8 mouse cellular contexts compared by ENCODE assay signal in genomic region chr2:84479036-84479435, GRCm38 (mm10). TPM values are rescaled to one million over a fixed set of nuclear protein-coding genes. Genes with fewer than 3 reads are reported as not detected.
A peak's percentile ranks its signal among the peaks of the same experiment; 100 is the strongest.
DNase-seq lines count a peak whose midpoint lies in the region; ATAC-seq and TF ChIP-seq lines count a peak whose summit lies in the region.

No protein-coding gene starts in this region.

- H3K4me1 ChIP-seq in midbrain, postnatal 0 days (ENCODE audit: insufficient read depth, low read length) = no peaks in the 10 kb centered on the region
- no peaks in the 10 kb centered on the region for H3K4me1 ChIP-seq in midbrain, embryonic 16.5 days (ENCODE audit: control insufficient read depth, insufficient read depth, low read length)
- 0 out of 2 replicates have a peak, but pooled peaks cover 3% of the 10 kb centered on the region for H3K4me1 ChIP-seq in lung, embryonic 14.5 days (ENCODE audit: insufficient read depth)

- WGBS in midbrain, postnatal 0 days = 29% methylated on average over 3 of the region's 3 CpGs
- WGBS in midbrain, embryonic 16.5 days = 37% methylated on average over 3 of the region's 3 CpGs
- 12% methylated on average over 3 of the region's 3 CpGs for WGBS in lung, embryonic 14.5 days

- H3K9ac ChIP-seq in midbrain, postnatal 0 days (replicated peaks; ENCODE audit: low read length, poor library complexity, severe bottlenecking) = no peak overlapping the region
- H3K9ac ChIP-seq in midbrain, embryonic 16.5 days (ENCODE audit: low read depth, low read length) = no peak overlapping the region
- no peak overlapping the region for H3K9ac ChIP-seq in lung, embryonic 14.5 days

- H3K27ac ChIP-seq in midbrain, postnatal 0 days (ENCODE audit: low read depth, low read length) = no peak overlapping the region
- H3K27ac ChIP-seq in midbrain, embryonic 16.5 days (ENCODE audit: low read length) = no peak overlapping the region
- no peak overlapping the region for H3K27ac ChIP-seq in lung, embryonic 14.5 days (ENCODE audit: low read depth)

- DNase-seq in adrenal gland, adult 2 months = peak; percentile 52
- DNase-seq in adrenal gland, postnatal 25 days = no peak
- DNase-seq in midbrain, postnatal 0 days (ENCODE audit: low spot score) = peak; percentile 38
- DNase-seq in cerebellum, postnatal 14 days = peak; percentile 38 to 50
- peak; percentile 36 to 60 for DNase-seq in heart, postnatal 36 days
- peak; percentile 87 for DNase-seq in lung, embryonic 14.5 days
- DNase-seq in telencephalon, adult 2 months (ENCODE audit: low read depth, low spot score) = peak; percentile 24

- no peaks in the 10 kb centered on the region for H3K36me3 ChIP-seq in midbrain, postnatal 0 days (ENCODE audit: insufficient read depth, low read length)
- H3K36me3 ChIP-seq in midbrain, embryonic 16.5 days (ENCODE audit: control insufficient read depth, insufficient read depth, low read length) = no peaks in the 10 kb centered on the region
- H3K36me3 ChIP-seq in lung, embryonic 14.5 days (ENCODE audit: insufficient read depth) = 0 out of 2 replicates have a peak, but pooled peaks cover 3% of the 10 kb centered on the region

- no peak for ATAC-seq in midbrain, postnatal 0 days (ENCODE audit: low FRiP score)
- ATAC-seq in midbrain, embryonic 16.5 days = no peak
- ATAC-seq in lung, embryonic 14.5 days (ENCODE audit: insufficient read depth) = no peak

- H3K27me3 ChIP-seq in midbrain, postnatal 0 days (ENCODE audit: insufficient read depth, low read length) = no peaks in the 10 kb centered on the region
- H3K27me3 ChIP-seq in midbrain, embryonic 16.5 days (ENCODE audit: control insufficient read depth, insufficient read depth, low read depth, low read length) = no peaks in the 10 kb centered on the region
- no peaks in the 10 kb centered on the region for H3K27me3 ChIP-seq in lung, embryonic 14.5 days (ENCODE audit: insufficient read depth, low read length)

- intact Hi-C loops in heart, postnatal 36 days (cut with DNase I) = loop anchor here (1.0 kb wide), 1 partner anchor 24 kb away; no protein-coding TSS in a partner anchor

- no peak overlapping the region for H3K4me3 ChIP-seq in midbrain, postnatal 0 days (ENCODE audit: low read depth, low read length)
- no peak overlapping the region for H3K4me3 ChIP-seq in midbrain, embryonic 16.5 days (ENCODE audit: low read depth, low read length)
- no peak overlapping the region for H3K4me3 ChIP-seq in lung, embryonic 14.5 days (ENCODE audit: low read depth, low read length)

- no peak overlapping the region for H3K4me2 ChIP-seq in midbrain, postnatal 0 days (ENCODE audit: low read depth, low read length, poor library complexity, severe bottlenecking)
- no peak overlapping the region for H3K4me2 ChIP-seq in midbrain, embryonic 16.5 days (ENCODE audit: low read length)
- H3K4me2 ChIP-seq in lung, embryonic 14.5 days = peak overlapping the region; percentile 39; the same call in 1 of the 2 replicates

- TF ChIP-seq CTCF in midbrain, postnatal 0 days (IDR thresholded peaks at IDR 0.05) = peak; percentile 70
- peak; percentile 58 for TF ChIP-seq CTCF in lung, embryonic 14.5 days (IDR thresholded peaks at IDR 0.05; ENCODE audit: low read depth)

- no peaks in the 10 kb centered on the region for H3K9me3 ChIP-seq in midbrain, postnatal 0 days (ENCODE audit: low read length)
- no peaks in the 10 kb centered on the region for H3K9me3 ChIP-seq in midbrain, embryonic 16.5 days (replicated peaks; ENCODE audit: control insufficient read depth, low read length, poor library complexity, severe bottlenecking)
- H3K9me3 ChIP-seq in lung, embryonic 14.5 days (ENCODE audit: low read depth, low read length) = no peaks in the 10 kb centered on the region

RNA-seq across cellular contexts. Expression of gene Tfpi, which starts 2.5 kb away (rescaled TPM):
- 10 to 100 TPM; 41.9 to 52.2 TPM for total RNA-seq in adrenal gland, adult 2 months (2021)
- polyA plus RNA-seq in adrenal gland, adult 2 months (2012; rRNA removed) = 1.8 and 2.6 TPM in 2 replicates
- 49.2 and 65.8 TPM in 2 replicates for total RNA-seq in adrenal gland, postnatal 25 days (2021)
- total RNA-seq in midbrain, postnatal 0 days (2014; rRNA removed) = 10.0 and 10.4 TPM in 2 replicates
- polyA plus RNA-seq in midbrain, postnatal 0 days (2015; fragmentation: Nextera tagmentation; extraction: Ambion mirVana) = 13.2 and 13.3 TPM in 2 replicates
- polyA plus RNA-seq in midbrain, embryonic 16.5 days (2015; fragmentation: Nextera tagmentation; extraction: Ambion mirVana) = 14.1 and 16.1 TPM in 2 replicates
- 10 to 100 TPM; 52.0 to 64.1 TPM for total RNA-seq in heart, postnatal 36 days (2021)
- 63.1 and 66.3 TPM in 2 replicates for polyA plus RNA-seq in lung, embryonic 14.5 days (2014; fragmentation: Nextera tagmentation; extraction: Ambion mirVana)

RNA-seq across cellular contexts. Expression of gene Calcrl, which starts 53.8 kb away (rescaled TPM):
- total RNA-seq in adrenal gland, adult 2 months (2021) = 10 to 100 TPM; 15.2 to 23.8 TPM
- polyA plus RNA-seq in adrenal gland, adult 2 months (2012; rRNA removed) = 2.8 and 6.7 TPM in 2 replicates
- 22.6 and 25.0 TPM in 2 replicates for total RNA-seq in adrenal gland, postnatal 25 days (2021)
- total RNA-seq in midbrain, postnatal 0 days (2014; rRNA removed) = 11.0 and 19.5 TPM in 2 replicates
- polyA plus RNA-seq in midbrain, postnatal 0 days (2015; fragmentation: Nextera tagmentation; extraction: Ambion mirVana) = 6.0 TPM in 2 replicates
- 8.6 and 8.7 TPM in 2 replicates for polyA plus RNA-seq in midbrain, embryonic 16.5 days (2015; fragmentation: Nextera tagmentation; extraction: Ambion mirVana)
- total RNA-seq in heart, postnatal 36 days (2021) = 10 to 100 TPM; 29.2 to 31.4 TPM
- 42.3 and 47.3 TPM in 2 replicates for polyA plus RNA-seq in lung, embryonic 14.5 days (2014; fragmentation: Nextera tagmentation; extraction: Ambion mirVana)
